Mouse (Mus musculus) cerebellum, adult 2 months (tissue): Measurements from ENCODE around the gene Gm6217.

Experiments used
- CTCF ChIP-seq: fragments of 200-500 bp; IDR thresholded peaks from 2 replicates; pipeline ENCODE4 v1.5.1; 2011; ENCODE audit warnings: low read depth, mild to moderate bottlenecking, control low read depth, low read length, moderate library complexity, borderline replicate concordance; ENCODE audit not compliant: insufficient read depth
- POLR2A ChIP-seq: fragments of 200-500 bp; IDR thresholded peaks from 2 replicates; pipeline ENCODE4 v1.6.1; 2011; ENCODE audit warnings: low read length, control low read depth, borderline replicate concordance; ENCODE audit not compliant: insufficient read depth

DNA sequence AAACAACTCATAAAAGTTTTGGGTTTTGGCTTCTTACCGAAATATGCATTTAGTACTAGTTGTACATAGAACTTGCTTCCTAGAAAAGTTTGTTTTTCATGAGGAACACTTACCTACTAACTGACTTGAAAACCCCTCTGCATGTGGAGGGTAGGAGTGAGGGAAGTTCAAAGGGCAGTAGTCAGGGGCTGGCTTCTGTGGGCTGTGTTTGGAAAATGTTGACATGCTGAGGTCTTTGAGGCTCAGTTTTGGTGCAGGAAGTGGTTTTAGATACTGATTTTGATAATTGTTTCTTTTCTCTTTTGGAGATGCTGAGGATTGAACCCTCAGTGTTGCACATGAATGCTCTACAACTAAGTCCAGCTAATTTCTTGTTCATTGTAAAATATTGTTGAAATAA lies 30.6 kb downstream of the Gm6217 start:
- TF ChIP-seq CTCF (no peak), POLR2A (no peak)
